Mouse (Mus musculus) liver, postnatal 0 days (tissue): ENCODE results near the gene Kcmf1.

ENCODE experiments used
- CTCF ChIP-seq: sonication (generic); IDR thresholded peaks from 2 replicates; pipeline ENCODE4 v1.5.1; 2016; ENCODE audit warnings: antibody characterized with exemption, low read depth
- EP300 ChIP-seq: IDR thresholded peaks from 2 replicates; pipeline ENCODE4 v1.6.1; 2016; ENCODE audit warnings: antibody characterized with exemption, low read depth, mild to moderate bottlenecking

DNA sequence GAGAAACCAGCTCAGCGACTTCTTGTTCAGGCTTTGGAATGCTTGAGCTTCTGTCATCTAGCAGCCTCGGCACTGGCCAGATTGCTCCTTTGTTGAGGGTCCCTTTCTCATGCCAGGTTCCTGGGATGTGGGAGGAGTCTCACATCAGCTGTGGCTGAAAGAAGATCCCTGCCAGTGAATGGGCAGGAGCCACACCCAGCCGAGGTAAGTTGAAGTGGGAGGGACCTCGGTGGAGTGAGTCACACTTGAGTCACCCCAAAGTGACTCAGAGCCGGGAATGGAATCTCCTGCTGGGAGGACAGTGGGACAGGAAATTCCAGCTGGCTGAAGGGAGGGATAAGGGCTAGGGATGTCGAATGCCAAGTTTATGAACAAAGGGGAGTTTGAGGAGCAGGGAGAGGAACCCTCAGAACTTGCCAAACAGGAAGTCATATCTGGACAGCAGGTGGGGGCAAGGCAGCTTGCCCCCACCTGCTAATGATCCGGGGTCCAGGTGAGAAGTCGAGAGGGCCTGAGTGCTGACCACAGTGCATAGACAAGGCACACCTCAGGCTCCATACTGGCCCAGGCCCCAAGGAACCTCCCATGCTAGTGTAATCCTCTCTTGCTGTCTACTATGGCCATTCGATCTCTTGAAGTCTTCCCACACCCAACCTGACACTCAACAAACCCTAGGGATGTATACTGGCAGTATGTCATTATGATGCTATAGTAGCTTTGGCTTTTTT, 27.1 kb upstream of the Kcmf1 start:
- TF ChIP-seq EP300: no peak
- TF ChIP-seq CTCF: no peak
